Mouse (Mus musculus) limb, embryonic 13.5 days (tissue): ENCODE measurements at regions not wholly inside any gene's neighbourhood (a gene's known extent, or its start where the extent isn't known, plus 50 kb on each side); places are given as distances from the start of the nearest gene placed in this dataset.
"Not testable (repeated sequence)": the region's sequence is repeated elsewhere in the genome, so short reads cannot be mapped to it uniquely, and the experiment has no call there.

Source experiments
- ATAC-seq: fragments of 200-750 bp; cut with Nextera tagmentation; 2 replicates; pipeline ENCODE4 v1.8.0; 2017; ENCODE audit warnings: low read depth, moderate number of reproducible peaks, moderate TSS enrichment; ENCODE audit not compliant: low FRiP score
- H3K27ac ChIP-seq: fragments of 300-500 bp; sonication (generic); 2 replicates; pipeline ENCODE4 v1.5.1; 2015; ENCODE audit warnings: inconsistent platforms, mild to moderate bottlenecking, moderate library complexity
- H3K27me3 ChIP-seq: fragments of 300-500 bp; sonication (generic); 2 replicates; pipeline ENCODE4 v1.6.1; 2015; ENCODE audit warnings: mild to moderate bottlenecking, inconsistent platforms
- H3K36me3 ChIP-seq: fragments of 300-500 bp; sonication (generic); 2 replicates; pipeline ENCODE4 v1.6.1; 2015; ENCODE audit warnings: inconsistent platforms, mild to moderate bottlenecking, moderate library complexity
- H3K4me1 ChIP-seq: fragments of 300-500 bp; sonication (generic); 2 replicates; pipeline ENCODE4 v1.6.1; 2015; ENCODE audit warnings: inconsistent platforms
- H3K4me2 ChIP-seq: fragments of 300-500 bp; sonication (generic); replicated peaks from 2 replicates; pipeline ENCODE4 v1.6.1; 2015; ENCODE audit warnings: inconsistent platforms, mild to moderate bottlenecking, moderate library complexity
- H3K4me3 ChIP-seq: fragments of 300-500 bp; sonication (generic); 2 replicates; pipeline ENCODE4 v1.5.1; 2015; ENCODE audit warnings: moderate library complexity, mild to moderate bottlenecking, inconsistent platforms
- H3K9ac ChIP-seq: fragments of 300-500 bp; sonication (generic); 2 replicates; pipeline ENCODE4 v1.6.1; 2015; ENCODE audit warnings: mild to moderate bottlenecking, inconsistent platforms
- H3K9me3 ChIP-seq: fragments of 300-500 bp; sonication (generic); 2 replicates; pipeline ENCODE4 v1.6.1; 2016; ENCODE audit warnings: inconsistent platforms
- WGBS: fragments of 180-500 bp; shearing (Covaris S2); methylation state at CpG from one replicate; pipeline ENCODE4 v1.1.7; 2015; 5-methylcytosine and 5-hydroxymethylcytosine counted together

GRCm38 (mm10) chr12:77526581-77526980 is 288.7 kb downstream of the Fut8 start:
- H3K4me1 ChIP-seq, H3K9ac ChIP-seq, ATAC-seq, H3K27me3 ChIP-seq, H3K4me3 ChIP-seq, H3K27ac ChIP-seq, H3K4me2 ChIP-seq, H3K9me3 ChIP-seq, H3K36me3 ChIP-seq: not testable (repeated sequence)
- 88% methylated on average over 14 of the region's 14 CpGs for WGBS

- Histone ChIP-seq H3K36me3 (no peaks in the 10 kb centered on the region), H3K9me3 (no peaks in the 10 kb centered on the region), H3K27me3 (no peaks in the 10 kb centered on the region), H3K4me2 (no peak overlapping the region), H3K9ac (no peak overlapping the region), H3K27ac (no peak overlapping the region), H3K4me3 (no peak overlapping the region), H3K4me1 (no peaks in the 10 kb centered on the region)
- 53% methylated on average over 1 of the region's 1 CpGs for WGBS
- ATAC-seq, result no peak
Observed at GRCm38 (mm10) chr12:77527499-77527898, 289.6 kb downstream of the Fut8 start.

GRCm38 (mm10) chr12:77527953-77528865 is 290.3 kb downstream of the Fut8 start:
- no peak overlapping the region for H3K4me2 ChIP-seq
- H3K4me1 ChIP-seq, result no peaks in the 10 kb centered on the region
- no peak overlapping the region for H3K9ac ChIP-seq
- ATAC-seq, result no peak
- H3K9me3 ChIP-seq, result no peaks in the 10 kb centered on the region
- no peaks in the 10 kb centered on the region for H3K36me3 ChIP-seq
- 86% methylated on average over 9 of the region's 9 CpGs for WGBS
- no peak overlapping the region for H3K27ac ChIP-seq
- no peak overlapping the region for H3K4me3 ChIP-seq
- no peaks in the 10 kb centered on the region for H3K27me3 ChIP-seq

GRCm38 (mm10) chr12:77528868-77529271 is 290.9 kb downstream of the Fut8 start:
- WGBS, result 67% methylated on average over 8 of the region's 8 CpGs
- no peak overlapping the region for H3K4me2 ChIP-seq
- no peak overlapping the region for H3K27ac ChIP-seq
- H3K36me3 ChIP-seq, result no peaks in the 10 kb centered on the region
- H3K4me3 ChIP-seq, result no peak overlapping the region
- no peak overlapping the region for H3K9ac ChIP-seq
- ATAC-seq, result no peak
- H3K9me3 ChIP-seq, result no peaks in the 10 kb centered on the region
- H3K4me1 ChIP-seq, result no peaks in the 10 kb centered on the region
- no peaks in the 10 kb centered on the region for H3K27me3 ChIP-seq

GRCm38 (mm10) chr12:77529414-77529813 is 291.5 kb downstream of the Fut8 start:
- H3K27me3 ChIP-seq, result no peaks in the 10 kb centered on the region
- no peaks in the 10 kb centered on the region for H3K9me3 ChIP-seq
- no peak overlapping the region for H3K27ac ChIP-seq
- H3K4me2 ChIP-seq, result no peak overlapping the region
- no peaks in the 10 kb centered on the region for H3K4me1 ChIP-seq
- H3K4me3 ChIP-seq, result no peak overlapping the region
- H3K36me3 ChIP-seq, result no peaks in the 10 kb centered on the region
- no peak overlapping the region for H3K9ac ChIP-seq
- ATAC-seq, result no peak
- WGBS, result 88% methylated on average over 4 of the region's 4 CpGs

- WGBS, result 92% methylated on average over 3 of the region's 3 CpGs
- H3K27me3 ChIP-seq, result no peaks in the 10 kb centered on the region
- H3K27ac ChIP-seq, result no peak overlapping the region
- no peak overlapping the region for H3K4me2 ChIP-seq
- no peaks in the 10 kb centered on the region for H3K36me3 ChIP-seq
- H3K9ac ChIP-seq, result no peak overlapping the region
- no peak for ATAC-seq
- no peaks in the 10 kb centered on the region for H3K9me3 ChIP-seq
- no peaks in the 10 kb centered on the region for H3K4me1 ChIP-seq
- H3K4me3 ChIP-seq, result no peak overlapping the region
Observed at GRCm38 (mm10) chr12:77529955-77530354, 292.0 kb downstream of the Fut8 start.

GRCm38 (mm10) chr12:77531294-77531693 is 293.4 kb downstream of the Fut8 start:
- Histone ChIP-seq H3K4me3 (no peak overlapping the region), H3K9ac (no peak overlapping the region), H3K4me2 (no peak overlapping the region), H3K4me1 (no peaks in the 10 kb centered on the region), H3K27me3 (no peaks in the 10 kb centered on the region), H3K36me3 (no peaks in the 10 kb centered on the region), H3K27ac (no peak overlapping the region), H3K9me3 (no peaks in the 10 kb centered on the region)
- 77% methylated on average over 5 of the region's 5 CpGs for WGBS
- no peak for ATAC-seq

DNA sequence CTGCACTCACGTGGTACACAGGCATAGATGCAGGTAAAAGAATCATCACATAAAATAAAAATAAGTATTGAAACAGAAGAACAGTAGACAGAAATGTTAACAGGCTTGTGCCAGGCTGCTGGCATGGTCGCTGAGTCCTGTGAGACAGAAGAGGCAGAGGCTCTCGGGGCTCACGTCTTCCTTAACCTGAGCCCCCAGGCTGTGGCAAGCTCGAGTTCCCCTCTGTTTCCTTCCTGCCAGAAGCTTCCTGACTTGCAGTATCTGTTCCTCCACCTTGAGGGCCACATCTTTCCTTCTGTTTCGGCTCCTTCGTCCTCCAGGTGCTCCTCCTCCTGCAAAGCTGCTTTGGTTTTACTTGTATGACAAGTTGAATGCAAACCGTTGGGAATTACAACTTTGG is 294.6 kb downstream of the Fut8 start:
- no peak overlapping the region for H3K4me2 ChIP-seq
- no peak overlapping the region for H3K9ac ChIP-seq
- H3K27ac ChIP-seq, result no peak overlapping the region
- no peaks in the 10 kb centered on the region for H3K36me3 ChIP-seq
- no peak for ATAC-seq
- no peaks in the 10 kb centered on the region for H3K4me1 ChIP-seq
- no peaks in the 10 kb centered on the region for H3K9me3 ChIP-seq
- H3K4me3 ChIP-seq, result no peak overlapping the region
- 77% methylated on average over 8 of the region's 8 CpGs for WGBS
- no peaks in the 10 kb centered on the region for H3K27me3 ChIP-seq

DNA sequence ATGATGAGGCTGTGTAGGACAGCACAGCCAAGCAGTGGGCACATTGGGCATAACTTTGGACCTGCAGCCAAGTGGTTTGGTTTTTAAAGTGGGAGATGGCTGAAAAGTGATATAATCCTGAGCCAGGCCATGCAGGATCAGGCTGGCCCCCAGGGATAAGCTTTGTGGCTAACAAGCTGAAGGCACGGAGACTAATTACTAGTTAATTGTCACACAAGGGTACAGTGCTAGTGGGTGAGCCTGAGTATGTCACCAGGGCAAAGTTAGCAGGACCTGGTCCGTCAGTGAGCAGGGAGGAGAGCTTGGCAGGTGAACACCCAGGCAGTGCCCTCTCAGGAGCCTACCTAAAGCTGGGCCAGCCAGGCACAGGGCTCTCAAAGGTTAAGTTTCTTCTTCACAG is 295.7 kb downstream of the Fut8 start:
- Histone ChIP-seq H3K9ac (no peak overlapping the region), H3K9me3 (no peaks in the 10 kb centered on the region)

GRCm38 (mm10) chr12:77534079-77534478 is 296.2 kb downstream of the Fut8 start:
- no peak overlapping the region for H3K4me2 ChIP-seq
- no peak overlapping the region for H3K4me3 ChIP-seq
- no peaks in the 10 kb centered on the region for H3K36me3 ChIP-seq
- no peaks in the 10 kb centered on the region for H3K9me3 ChIP-seq
- no peak overlapping the region for H3K27ac ChIP-seq
- no peaks in the 10 kb centered on the region for H3K4me1 ChIP-seq
- ATAC-seq, result no peak
- no peaks in the 10 kb centered on the region for H3K27me3 ChIP-seq
- H3K9ac ChIP-seq, result no peak overlapping the region
- 65% methylated on average over 3 of the region's 3 CpGs for WGBS

More for the DNA sequence above, 295.7 kb downstream of the Fut8 start:
- Histone ChIP-seq H3K4me1 (no peaks in the 10 kb centered on the region), H3K27me3 (no peaks in the 10 kb centered on the region), H3K36me3 (no peaks in the 10 kb centered on the region), H3K27ac (no peak overlapping the region), H3K4me3 (no peak overlapping the region), H3K4me2 (no peak overlapping the region)
- ATAC-seq, result no peak
- 73% methylated on average over 2 of the region's 2 CpGs for WGBS

DNA sequence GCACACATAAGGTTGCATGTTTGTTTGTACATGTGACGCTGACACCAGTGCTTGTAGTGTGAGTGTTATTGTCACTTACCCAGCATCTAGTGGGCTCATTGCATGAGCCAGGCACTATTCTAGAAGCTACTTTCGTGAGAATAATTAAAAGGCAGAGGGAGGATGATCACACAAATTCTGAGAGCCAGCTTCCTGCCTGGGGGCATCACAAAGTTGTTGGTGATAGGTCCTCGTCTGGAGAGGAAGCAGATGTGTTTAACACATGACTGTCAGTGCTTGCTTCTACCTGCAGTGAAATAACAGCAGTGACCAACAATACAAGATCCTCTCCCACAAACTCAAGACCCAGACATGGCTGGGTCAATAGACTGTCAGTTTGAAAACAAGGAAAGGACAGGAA is 297.2 kb downstream of the Fut8 start:
- H3K4me1 ChIP-seq, result peaks cover 6% of the 10 kb centered on the region
- ATAC-seq, result no peak
- H3K36me3 ChIP-seq, result no peaks in the 10 kb centered on the region
- H3K9ac ChIP-seq, result no peak overlapping the region
- 60% methylated on average over 3 of the region's 3 CpGs for WGBS
- no peak overlapping the region for H3K4me3 ChIP-seq
- no peak overlapping the region for H3K27ac ChIP-seq
- H3K9me3 ChIP-seq, result no peaks in the 10 kb centered on the region
- H3K4me2 ChIP-seq, result no peak overlapping the region
- no peaks in the 10 kb centered on the region for H3K27me3 ChIP-seq

DNA sequence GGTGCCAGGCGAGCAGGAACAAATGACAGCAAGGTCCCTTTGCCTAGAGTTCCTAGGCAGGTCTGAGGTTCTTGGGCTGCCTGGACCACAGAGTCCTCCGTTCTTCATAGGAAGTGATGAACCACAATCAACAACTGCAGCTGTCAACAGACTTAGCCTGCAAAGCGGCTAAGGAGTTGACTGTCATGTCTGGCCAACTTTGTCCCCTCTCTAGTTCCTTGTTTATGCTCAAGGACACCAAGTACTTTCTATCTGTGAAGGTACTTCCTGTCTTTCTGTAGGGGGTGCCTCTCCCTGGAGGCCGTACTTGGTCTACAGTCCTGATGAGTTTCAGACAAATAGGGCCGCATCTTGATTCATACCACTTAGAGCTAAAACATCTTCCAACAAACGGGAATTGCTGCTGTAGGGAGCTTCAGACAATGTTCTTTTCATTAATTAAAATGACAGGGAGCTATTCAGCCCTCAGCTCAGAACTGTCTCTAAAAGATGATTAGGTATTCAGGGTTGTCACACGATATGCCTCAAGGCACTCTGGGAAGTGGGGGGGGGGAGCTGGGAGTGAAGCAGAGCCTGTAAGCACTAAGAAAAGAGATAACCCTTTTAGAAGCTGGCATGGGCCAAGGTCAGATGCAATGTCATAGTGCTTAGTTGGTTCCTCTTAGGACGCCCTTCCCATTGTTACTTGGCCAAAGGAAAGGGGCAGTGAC is 299.4 kb downstream of the Fut8 start:
- Histone ChIP-seq H3K36me3 (no peaks in the 10 kb centered on the region), H3K4me3 (no peak overlapping the region), H3K4me2 (no peak overlapping the region), H3K27me3 (no peaks in the 10 kb centered on the region), H3K27ac (no peak overlapping the region), H3K9me3 (no peaks in the 10 kb centered on the region), H3K9ac (no peak overlapping the region), H3K4me1 (peaks cover 12% of the 10 kb centered on the region)
- WGBS, result 85% methylated on average over 8 of the region's 8 CpGs
- ATAC-seq, result no peak
